Mouse (Mus musculus): ENCODE results near the gene Glul.

DNA sequence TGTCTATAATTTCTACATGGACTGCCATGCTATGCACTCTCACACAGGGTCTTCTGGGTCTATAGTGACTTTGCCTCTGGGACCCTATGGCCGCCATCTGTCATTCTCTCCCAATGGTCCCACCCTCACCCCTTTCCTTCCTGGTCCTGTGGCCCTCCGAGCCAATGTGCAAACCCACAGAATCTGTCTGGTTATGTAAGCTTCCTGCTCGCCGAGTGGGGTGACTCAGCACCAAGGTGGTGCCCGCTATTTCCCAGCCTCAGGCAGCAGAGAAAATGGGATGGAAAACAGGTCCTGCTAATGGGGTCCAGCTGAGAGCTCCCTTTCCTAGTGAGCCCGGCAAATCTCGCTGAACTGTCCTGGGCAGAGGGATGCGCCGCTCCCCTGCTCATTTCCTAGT, 53.5 kb downstream of the Glul start:
- TF ChIP-seq POLR2A (IDR thresholded peaks at IDR 0.05; ENCODE audit: insufficient read length, low read depth), result no peak
- no peak for TF ChIP-seq MYOG (IDR thresholded peaks at IDR 0.05; ENCODE audit: control insufficient read depth in 1 of 3, insufficient read depth in 1 of 3, insufficient read length in 2 of 3, low read depth in 2 of 3)
